Mouse (Mus musculus) C2C12 (cell line): Measurements from ENCODE around the gene Reln. TPM values are rescaled to one million over a fixed set of nuclear protein-coding genes. Genes with fewer than 3 reads are reported as not detected.

Source experiments
- H3K27me3 ChIP-seq: one replicate; pipeline ENCODE4 v1.6.1; 2011; ENCODE audit not compliant: control insufficient read depth, insufficient read depth, insufficient read length
- H3K36me3 ChIP-seq: one replicate; pipeline ENCODE4 v1.6.1; 2011; ENCODE audit not compliant: control insufficient read depth, insufficient read depth
- H3K4me3 ChIP-seq: one replicate; pipeline ENCODE4 v1.5.1; 2011; ENCODE audit warnings: mild to moderate bottlenecking, control low read depth; ENCODE audit not compliant: poor library complexity, insufficient read depth, severe bottlenecking
- H3K79me2 ChIP-seq: one replicate; pipeline ENCODE4 v1.6.1; 2011; ENCODE audit not compliant: control insufficient read depth, insufficient read depth
- H3K79me3 ChIP-seq: one replicate; pipeline ENCODE4 v1.6.1; 2011; ENCODE audit warnings: low read depth, control low read depth
- H3ac ChIP-seq: one replicate; pipeline ENCODE3; 2011; ENCODE audit warnings: low read depth; ENCODE audit not compliant: control insufficient read depth, insufficient read length
- CEBPB ChIP-seq: IDR thresholded peaks from one replicate; pipeline ENCODE4 v1.6.1; 2011; ENCODE audit warnings: low read depth, mild to moderate bottlenecking, control low read depth, moderate library complexity
- CTCF ChIP-seq: IDR thresholded peaks from one replicate; pipeline ENCODE4 v1.5.1; 2011; ENCODE audit not compliant: control insufficient read depth, insufficient read depth, insufficient read length
- FOSL1 ChIP-seq: IDR thresholded peaks from one replicate; pipeline ENCODE4 v1.8.0; 2011; ENCODE audit warnings: mild to moderate bottlenecking, low read length; ENCODE audit not compliant: poor library complexity, insufficient read depth, severe bottlenecking
- MAX ChIP-seq: IDR thresholded peaks from one replicate; pipeline ENCODE4 v1.6.1; 2011; ENCODE audit warnings: mild to moderate bottlenecking, control low read depth
- MYOD1 ChIP-seq: IDR thresholded peaks from one replicate; pipeline ENCODE4 v1.6.1; 2011; ENCODE audit warnings: low read depth; ENCODE audit not compliant: control insufficient read depth, insufficient read length
- MYOG ChIP-seq: IDR thresholded peaks from one replicate; pipeline ENCODE4 v1.6.1; 2011; ENCODE audit not compliant: control insufficient read depth, insufficient read length; ENCODE audit errors: extremely low read depth
- USF1 ChIP-seq: IDR thresholded peaks from one replicate; pipeline ENCODE4 v1.6.1; 2011; ENCODE audit warnings: low read depth, mild to moderate bottlenecking, control low read depth, moderate library complexity
- polyA plus RNA-seq: library from polyadenylated mRNA; unstranded; fragments of >200 nt; fragmentation: generic; extraction: Trizol; gene quantifications from one replicate; pipeline ENCODE4 v1.2.1, GENCODE M21; 2012; ENCODE audit warnings: missing spikeins

Gene Reln
- polyA plus RNA-seq, 1 experiment = not detected

DNA sequence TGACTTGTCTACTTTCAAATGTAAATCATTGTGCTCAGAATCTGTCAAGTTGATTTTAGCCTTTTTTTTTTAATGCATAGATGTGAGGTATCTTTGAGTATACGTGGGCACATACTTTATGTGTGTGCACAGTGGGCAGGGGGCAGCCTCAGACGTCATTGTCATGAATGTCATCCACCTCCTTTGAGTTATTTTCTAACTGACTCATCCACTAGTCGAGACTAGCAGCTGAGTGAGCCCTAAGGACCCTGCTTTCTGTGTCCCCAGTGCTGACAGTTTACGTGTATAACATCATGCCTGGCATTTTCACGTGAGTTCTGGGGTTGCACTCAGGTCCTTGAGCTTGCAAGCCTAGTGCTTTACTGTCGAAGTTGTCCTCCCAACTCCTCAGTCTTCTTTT, 443.6 kb downstream of the Reln start:
- Histone ChIP-seq H3K79me3 (no peaks in the 10 kb centered on the region), H3K27me3 (peaks cover 7% of the 10 kb centered on the region), H3K36me3 (no peaks in the 10 kb centered on the region), H3K79me2 (no peaks in the 10 kb centered on the region), H3ac (no peak overlapping the region), H3K4me3 (no peak overlapping the region)
- TF ChIP-seq CEBPB (no peak), MYOG (no peak), MAX (no peak), USF1 (no peak), FOSL1 (no peak), MYOD1 (no peak), CTCF (no peak)

DNA sequence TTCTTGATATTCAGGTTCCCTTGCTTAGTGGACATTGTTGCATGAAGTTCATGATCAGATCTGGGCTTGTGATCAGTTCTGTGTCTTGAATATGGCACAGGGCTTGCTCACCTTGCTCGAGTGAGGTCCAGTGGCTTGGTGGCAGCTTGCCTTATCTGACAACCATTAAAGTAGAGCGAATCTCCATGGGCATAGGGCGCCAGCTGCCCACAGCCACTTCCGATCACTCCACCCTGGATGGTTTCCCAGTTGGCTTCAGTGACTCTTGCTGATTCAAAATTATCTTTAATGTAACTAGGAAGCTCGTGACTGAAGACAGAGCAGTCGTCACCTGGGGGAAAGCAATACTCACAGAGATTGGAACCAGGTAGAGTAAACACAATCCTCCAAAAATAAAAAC, 445.6 kb downstream of the Reln start:
- no peak for TF ChIP-seq MYOG
- no peak for TF ChIP-seq CTCF
- no peak for TF ChIP-seq USF1
- TF ChIP-seq FOSL1 = no peak
- TF ChIP-seq MAX = no peak
- no peak for TF ChIP-seq CEBPB
- no peak for TF ChIP-seq MYOD1
- no peak overlapping the region for H3K4me3 ChIP-seq
- H3ac ChIP-seq = no peak overlapping the region
- H3K79me2 ChIP-seq = no peaks in the 10 kb centered on the region
- no peaks in the 10 kb centered on the region for H3K36me3 ChIP-seq
- H3K27me3 ChIP-seq = peaks cover 7% of the 10 kb centered on the region
- no peaks in the 10 kb centered on the region for H3K79me3 ChIP-seq

DNA sequence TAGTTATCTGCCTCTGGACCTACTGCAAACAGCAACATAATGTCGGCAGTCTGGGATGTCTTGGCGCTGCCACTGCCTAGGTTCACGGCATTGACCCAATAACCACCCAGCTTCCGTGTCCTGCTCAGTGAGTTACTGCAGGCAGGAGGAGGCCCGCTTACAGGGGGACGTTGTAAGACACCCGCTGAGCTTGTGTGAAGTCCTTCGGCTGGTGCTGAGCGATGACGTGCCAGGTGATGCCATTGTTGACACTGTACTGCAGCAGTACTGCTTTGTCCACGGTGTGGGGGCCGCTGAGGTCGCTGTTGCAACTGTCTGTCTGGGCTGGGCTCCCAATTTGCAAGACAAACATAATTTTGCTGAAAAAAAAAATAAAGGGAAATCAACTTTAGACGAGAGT, 447.9 kb downstream of the Reln start:
- peaks cover 9% of the 10 kb centered on the region for H3K27me3 ChIP-seq
- no peak for TF ChIP-seq MYOD1
- no peak for TF ChIP-seq MYOG
- no peak for TF ChIP-seq FOSL1
- TF ChIP-seq CTCF = no peak
- no peak for TF ChIP-seq MAX
- TF ChIP-seq CEBPB = no peak
- TF ChIP-seq USF1 = no peak
- H3K4me3 ChIP-seq = no peak overlapping the region
- H3K79me3 ChIP-seq = no peaks in the 10 kb centered on the region
- no peak overlapping the region for H3ac ChIP-seq
- no peaks in the 10 kb centered on the region for H3K79me2 ChIP-seq
- no peaks in the 10 kb centered on the region for H3K36me3 ChIP-seq

DNA sequence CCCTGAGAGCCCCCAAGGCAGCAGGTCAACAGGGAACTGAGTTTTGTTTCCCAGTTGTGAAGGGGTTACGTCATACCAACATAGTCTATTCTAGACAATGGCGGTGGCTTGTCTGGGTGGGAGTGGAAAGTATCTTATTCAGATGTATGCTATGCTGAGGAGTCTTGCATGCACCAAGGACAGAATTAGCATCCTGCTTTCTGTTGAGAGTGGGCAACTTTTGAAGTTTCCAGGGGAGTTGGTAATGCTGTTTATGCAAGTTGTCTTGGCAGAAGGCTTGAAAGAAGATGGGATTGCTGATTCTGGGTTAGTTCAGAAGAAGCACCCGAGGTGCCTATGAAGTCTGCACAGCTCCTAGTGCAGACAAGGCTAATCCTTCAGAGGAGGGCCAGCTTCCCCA, 450.3 kb downstream of the Reln start:
- Histone ChIP-seq H3K27me3 (peaks cover 9% of the 10 kb centered on the region), H3K79me3 (no peaks in the 10 kb centered on the region), H3ac (no peak overlapping the region), H3K36me3 (no peaks in the 10 kb centered on the region), H3K4me3 (no peak overlapping the region), H3K79me2 (no peaks in the 10 kb centered on the region)
- TF ChIP-seq MYOG (no peak), CEBPB (no peak), FOSL1 (no peak), MYOD1 (no peak), USF1 (no peak), MAX (no peak), CTCF (no peak)

DNA sequence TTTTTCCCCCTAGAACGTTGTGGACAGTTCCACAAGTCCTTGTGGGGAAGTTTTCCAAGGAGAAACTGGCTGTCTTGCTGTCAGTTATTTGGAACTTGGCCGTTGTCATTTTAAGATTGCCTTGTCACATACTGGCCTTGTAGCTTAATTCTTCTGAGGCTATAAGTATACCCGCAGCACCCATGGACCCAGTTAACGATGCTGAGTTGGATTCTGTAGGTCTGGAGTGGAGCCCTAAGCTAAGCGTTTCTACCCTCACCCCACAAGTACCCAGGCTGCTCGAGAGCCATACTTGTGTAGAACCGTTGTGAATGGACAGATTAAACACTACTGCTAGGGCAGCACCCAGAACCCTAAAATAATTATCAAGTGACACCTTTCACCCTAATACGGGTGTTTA, 477.8 kb downstream of the Reln start:
- Histone ChIP-seq H3K79me3 (no peaks in the 10 kb centered on the region), H3K36me3 (no peaks in the 10 kb centered on the region), H3ac (no peak overlapping the region), H3K4me3 (no peak overlapping the region), H3K79me2 (no peaks in the 10 kb centered on the region), H3K27me3 (peaks cover 11% of the 10 kb centered on the region)
- TF ChIP-seq CEBPB (no peak), CTCF (no peak), MYOD1 (no peak), USF1 (no peak), MAX (no peak), FOSL1 (no peak), MYOG (no peak)

DNA sequence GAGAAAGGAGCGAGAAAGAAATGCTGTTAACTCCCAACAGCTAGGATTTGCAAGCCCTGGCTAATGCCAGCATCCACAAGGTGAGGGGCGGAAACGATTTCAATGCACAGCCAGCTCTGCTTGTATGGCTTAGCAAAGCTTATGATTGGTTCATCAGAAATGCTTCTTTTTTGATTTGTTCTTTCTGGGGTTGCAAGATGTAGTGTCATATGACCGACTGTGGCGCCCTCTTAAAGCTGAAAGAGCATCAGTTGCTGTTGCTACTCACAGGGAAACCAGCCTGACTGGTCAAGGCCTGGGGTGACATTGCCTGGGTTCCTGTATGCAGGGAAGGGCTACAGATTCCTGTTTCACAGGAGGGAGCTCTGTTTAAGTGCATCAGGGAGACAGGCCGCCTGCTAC, 478.2 kb downstream of the Reln start:
- H3K4me3 ChIP-seq = no peak overlapping the region
- H3K27me3 ChIP-seq = peaks cover 11% of the 10 kb centered on the region
- H3K36me3 ChIP-seq = no peaks in the 10 kb centered on the region
- H3K79me2 ChIP-seq = no peaks in the 10 kb centered on the region
- no peak overlapping the region for H3ac ChIP-seq
- TF ChIP-seq MYOG = no peak
- TF ChIP-seq MAX = no peak
- no peak for TF ChIP-seq MYOD1
- TF ChIP-seq CEBPB = no peak
- no peak for TF ChIP-seq FOSL1
- TF ChIP-seq CTCF = no peak
- no peak for TF ChIP-seq USF1
- no peaks in the 10 kb centered on the region for H3K79me3 ChIP-seq
